Mouse (Mus musculus) kidney, embryonic 14.5 days (tissue): Measurements from ENCODE around the gene H1foo. TPM values are rescaled to one million over a fixed set of nuclear protein-coding genes. Genes with fewer than 3 reads are reported as not detected.

Source experiments
- ATAC-seq: fragments of 200-750 bp; cut with Nextera tagmentation; 2 replicates; pipeline ENCODE4 v1.8.0; 2017; ENCODE audit warnings: moderate number of reproducible peaks, mild to moderate bottlenecking, moderate TSS enrichment, moderate library complexity; ENCODE audit not compliant: low FRiP score, low TSS enrichment
- H3K27ac ChIP-seq: fragments of 300-500 bp; sonication (generic); 2 replicates; pipeline ENCODE4 v1.5.1; 2014; ENCODE audit warnings: low read depth, mild to moderate bottlenecking, low read length, moderate library complexity, mixed read lengths
- H3K27me3 ChIP-seq: fragments of 300-500 bp; sonication (generic); 2 replicates; pipeline ENCODE4 v1.6.1; 2014; ENCODE audit warnings: mild to moderate bottlenecking, low read length; ENCODE audit not compliant: control insufficient read depth, insufficient read depth
- H3K36me3 ChIP-seq: fragments of 300-500 bp; sonication (generic); 2 replicates; pipeline ENCODE4 v1.6.1; 2014; ENCODE audit warnings: low read length, mixed read lengths; ENCODE audit not compliant: control insufficient read depth, insufficient read depth
- H3K4me1 ChIP-seq: fragments of 300-500 bp; sonication (generic); 2 replicates; pipeline ENCODE4 v1.6.1; 2014; ENCODE audit warnings: low read length, mixed read lengths; ENCODE audit not compliant: control insufficient read depth, insufficient read depth
- H3K4me2 ChIP-seq: fragments of 300-500 bp; sonication (generic); replicated peaks from 2 replicates; pipeline ENCODE4 v1.6.1; 2014; ENCODE audit warnings: low read depth, mild to moderate bottlenecking, low read length
- H3K4me3 ChIP-seq: fragments of 300-500 bp; sonication (generic); 2 replicates; pipeline ENCODE4 v1.5.1; 2014; ENCODE audit warnings: mild to moderate bottlenecking, low read length
- H3K9ac ChIP-seq: fragments of 300-500 bp; sonication (generic); 2 replicates; pipeline ENCODE4 v1.6.1; 2014; ENCODE audit warnings: low read depth, mild to moderate bottlenecking, low read length, moderate library complexity
- H3K9me3 ChIP-seq: fragments of 300-500 bp; sonication (generic); 2 replicates; pipeline ENCODE4 v1.6.1; 2016; ENCODE audit warnings: low read length; ENCODE audit not compliant: control insufficient read depth
- WGBS: fragments of 180-500 bp; shearing (Covaris S2); extraction: QIAGEN DNeasy Blood & Tissue Kit; methylation state at CpG from one replicate; pipeline ENCODE4 v1.1.7; 2014; 5-methylcytosine and 5-hydroxymethylcytosine counted together
- polyA plus RNA-seq: library from polyadenylated mRNA; unstranded; fragments of >200 nt; fragmentation: Nextera tagmentation; extraction: Ambion mirVana; gene quantifications from 2 replicates; pipeline ENCODE4 v1.2.1, GENCODE M21; 2014

Gene H1foo
- polyA plus RNA-seq, 1 experiment from 2014 or later, result not detected

GRCm38 (mm10) chr6:115983306-115984038 is 38.7 kb downstream of the H1foo start:
- H3K9me3 ChIP-seq, result no peaks in the 10 kb centered on the region
- H3K9ac ChIP-seq, result peak overlapping the region; percentile 34; the same call in 1 of the 2 replicates
- 23% methylated on average over 12 of the region's 12 CpGs for WGBS
- H3K27ac ChIP-seq, result peak overlapping the region; percentile 89
- peaks cover 13% of the 10 kb centered on the region for H3K36me3 ChIP-seq
- peak; percentile 58; the same call in 1 of the 2 replicates for ATAC-seq
- H3K4me1 ChIP-seq, result peaks cover 58% of the 10 kb centered on the region
- H3K27me3 ChIP-seq, result no peaks in the 10 kb centered on the region
- peak overlapping the region; percentile 25 for H3K4me2 ChIP-seq
- no peak overlapping the region; the same call in 1 of the 2 replicates for H3K4me3 ChIP-seq

GRCm38 (mm10) chr6:115984580-115984979 is 39.8 kb downstream of the H1foo start:
- no peak for ATAC-seq
- peak overlapping the region; percentile 23 for H3K4me2 ChIP-seq

GRCm38 (mm10) chr6:115985622-115986021 is 40.9 kb downstream of the H1foo start:
- 0 out of 2 replicates have a peak overlapping the region, but pooled peaks have one; percentile 2 for H3K4me3 ChIP-seq
- 30% methylated on average over 9 of the region's 9 CpGs for WGBS
- no peaks in the 10 kb centered on the region for H3K9me3 ChIP-seq
- H3K4me2 ChIP-seq, result peak overlapping the region; percentile 31; the same call in 1 of the 2 replicates
- no peak for ATAC-seq
- 0 out of 2 replicates have a peak overlapping the region, but pooled peaks have one; percentile 40 for H3K9ac ChIP-seq
- H3K36me3 ChIP-seq, result no peaks in the 10 kb centered on the region; the same call in 1 of the 2 replicates
- H3K27me3 ChIP-seq, result no peaks in the 10 kb centered on the region
- peaks cover 65% of the 10 kb centered on the region for H3K4me1 ChIP-seq
- no peak overlapping the region for H3K27ac ChIP-seq

More at GRCm38 (mm10) chr6:115984580-115984979, 39.8 kb downstream of the H1foo start:
- no peaks in the 10 kb centered on the region for H3K9me3 ChIP-seq
- H3K36me3 ChIP-seq, result peaks cover 8% of the 10 kb centered on the region
- peak overlapping the region; percentile 40; the same call in 1 of the 2 replicates for H3K9ac ChIP-seq
- peaks cover 62% of the 10 kb centered on the region for H3K4me1 ChIP-seq
- no peak overlapping the region for H3K4me3 ChIP-seq
- peak overlapping the region; percentile 89 for H3K27ac ChIP-seq
- 71% methylated on average over 7 of the region's 7 CpGs for WGBS
- no peaks in the 10 kb centered on the region for H3K27me3 ChIP-seq

- Histone ChIP-seq H3K27ac (peak overlapping the region; percentile 47; the same call in 1 of the 2 replicates), H3K9ac (0 out of 2 replicates have a peak overlapping the region, but pooled peaks have one; percentile 28), H3K4me2 (peak overlapping the region; percentile 31; the same call in 1 of the 2 replicates), H3K27me3 (no peaks in the 10 kb centered on the region), H3K4me1 (peaks cover 74% of the 10 kb centered on the region), H3K36me3 (no peaks in the 10 kb centered on the region; the same call in 1 of the 2 replicates), H3K4me3 (peak overlapping the region; percentile 0; the same call in 1 of the 2 replicates), H3K9me3 (no peaks in the 10 kb centered on the region)
- no peak for ATAC-seq
- WGBS, result 52% methylated on average over 12 of the region's 12 CpGs
These were observed 41.8 kb downstream of the H1foo start for GRCm38 (mm10) chr6:115986472-115987095.

GRCm38 (mm10) chr6:115987096-115987747 is 42.5 kb downstream of the H1foo start:
- WGBS, result 48% methylated on average over 9 of the region's 9 CpGs
- Histone ChIP-seq H3K9ac (peak overlapping the region; percentile 28; the same call in 1 of the 2 replicates), H3K9me3 (no peaks in the 10 kb centered on the region), H3K27ac (peak overlapping the region; percentile 51; the same call in 1 of the 2 replicates), H3K27me3 (no peaks in the 10 kb centered on the region), H3K36me3 (no peaks in the 10 kb centered on the region; the same call in 1 of the 2 replicates), H3K4me1 (peaks cover 76% of the 10 kb centered on the region), H3K4me2 (peak overlapping the region; percentile 31), H3K4me3 (peak overlapping the region; percentile 0; the same call in 1 of the 2 replicates)
- no peak for ATAC-seq

GRCm38 (mm10) chr6:115989032-115989431 is 44.3 kb downstream of the H1foo start:
- Histone ChIP-seq H3K27me3 (peaks cover 4% of the 10 kb centered on the region; the same call in 1 of the 2 replicates), H3K4me1 (peaks cover 75% of the 10 kb centered on the region), H3K27ac (no peak overlapping the region), H3K4me2 (peak overlapping the region; percentile 92), H3K9me3 (no peaks in the 10 kb centered on the region), H3K4me3 (peak overlapping the region; percentile 71; the same call in 1 of the 2 replicates), H3K36me3 (no peaks in the 10 kb centered on the region; the same call in 1 of the 2 replicates), H3K9ac (peak overlapping the region; percentile 78; the same call in 1 of the 2 replicates)
- WGBS, result 70% methylated on average over 5 of the region's 5 CpGs
- no peak for ATAC-seq

GRCm38 (mm10) chr6:115989607-115990006 is 44.9 kb downstream of the H1foo start:
- Histone ChIP-seq H3K4me2 (peak overlapping the region; percentile 92), H3K9ac (peak overlapping the region; percentile 78), H3K4me3 (peak overlapping the region; percentile 71), H3K9me3 (no peaks in the 10 kb centered on the region), H3K4me1 (peaks cover 69% of the 10 kb centered on the region), H3K27ac (no peak overlapping the region), H3K36me3 (no peaks in the 10 kb centered on the region; the same call in 1 of the 2 replicates), H3K27me3 (peaks cover 7% of the 10 kb centered on the region; the same call in 1 of the 2 replicates)
- 83% methylated on average over 4 of the region's 4 CpGs for WGBS
- no peak for ATAC-seq

- H3K4me3 ChIP-seq, result peak overlapping the region; percentile 71
- peak overlapping the region; percentile 78 for H3K9ac ChIP-seq
- peak overlapping the region; percentile 92; the same call in 1 of the 2 replicates for H3K4me2 ChIP-seq
- no peak overlapping the region for H3K27ac ChIP-seq
- ATAC-seq, result no peak
- peaks cover 65% of the 10 kb centered on the region for H3K4me1 ChIP-seq
- H3K9me3 ChIP-seq, result no peaks in the 10 kb centered on the region
- WGBS, result 83% methylated on average over 3 of the region's 3 CpGs
- H3K36me3 ChIP-seq, result no peaks in the 10 kb centered on the region; the same call in 1 of the 2 replicates
- H3K27me3 ChIP-seq, result peaks cover 7% of the 10 kb centered on the region; the same call in 1 of the 2 replicates
These were observed 45.3 kb downstream of the H1foo start for GRCm38 (mm10) chr6:115990056-115990455.
